Mouse (Mus musculus) ES-Bruce4 (cell line): ENCODE results near the gene Scmh1.

Experiments
- CTCF ChIP-seq: IDR thresholded peaks from one replicate; pipeline ENCODE4 v1.8.1; 2011; ENCODE audit warnings: low read depth, low read length
- EP300 ChIP-seq: IDR thresholded peaks from 2 replicates; pipeline ENCODE4 v1.6.1; 2011; ENCODE audit warnings: low read depth, low read length; ENCODE audit not compliant: insufficient read depth
- POLR2A ChIP-seq: IDR thresholded peaks from one replicate; pipeline ENCODE4 v1.8.1; 2011; ENCODE audit warnings: low read length; ENCODE audit not compliant: insufficient read depth

GRCm38 (mm10) chr4:120400251-120400650 lies 4.8 kb upstream of the Scmh1 start:
- TF ChIP-seq CTCF (no peak), POLR2A (no peak), EP300 (no peak)
